Mouse (Mus musculus) forebrain, embryonic 15.5 days (tissue): ENCODE measurements around the gene Apcs. TPM values are rescaled to one million over a fixed set of nuclear protein-coding genes. Genes with fewer than 3 reads are reported as not detected.

Experiments used
- polyA plus RNA-seq: library from polyadenylated mRNA; unstranded; fragments of >200 nt; fragmentation: Nextera tagmentation; extraction: Ambion mirVana; gene quantifications from 2 replicates; pipeline ENCODE4 v1.2.1, GENCODE M21; 2015

Gene Apcs
- polyA plus RNA-seq, 1 experiment from 2014 or later, result not detected

Other genes with a start within 250 kb of the Apcs start
- gene Crp, start 197.0 kb downstream of the Apcs start, polyA plus RNA-seq, result 0.28 TPM in 1 of 2 replicates, not detected in the other
- gene Olfr16, start 55.4 kb upstream of the Apcs start, polyA plus RNA-seq, result not detected in 2 replicates
- gene Olfr1408, start 242.3 kb upstream of the Apcs start, polyA plus RNA-seq, result not detected in 2 replicates